Mouse (Mus musculus) spleen, adult 2 months (tissue): ENCODE data around the gene Iscu.

ENCODE experiments used
- CTCF ChIP-seq: fragments of 200-500 bp; IDR thresholded peaks from 2 replicates; pipeline ENCODE4 v1.5.1; 2011; ENCODE audit warnings: mild to moderate bottlenecking, inconsistent platforms; ENCODE audit not compliant: insufficient read depth, insufficient read length, insufficient replicate concordance; ENCODE audit errors: extremely low read depth
- POLR2A ChIP-seq: fragments of 200-500 bp; IDR thresholded peaks from 2 replicates; pipeline ENCODE4 v1.6.1; 2011; ENCODE audit warnings: low read depth, low read length, inconsistent platforms

GRCm38 (mm10) chr5:113808177-113808576, 35.6 kb downstream of the Iscu start:
- TF ChIP-seq CTCF: no peak
- TF ChIP-seq POLR2A: no peak
